Mouse (Mus musculus): ENCODE measurements around the gene Nfia.

The Nfia gene

DNA sequence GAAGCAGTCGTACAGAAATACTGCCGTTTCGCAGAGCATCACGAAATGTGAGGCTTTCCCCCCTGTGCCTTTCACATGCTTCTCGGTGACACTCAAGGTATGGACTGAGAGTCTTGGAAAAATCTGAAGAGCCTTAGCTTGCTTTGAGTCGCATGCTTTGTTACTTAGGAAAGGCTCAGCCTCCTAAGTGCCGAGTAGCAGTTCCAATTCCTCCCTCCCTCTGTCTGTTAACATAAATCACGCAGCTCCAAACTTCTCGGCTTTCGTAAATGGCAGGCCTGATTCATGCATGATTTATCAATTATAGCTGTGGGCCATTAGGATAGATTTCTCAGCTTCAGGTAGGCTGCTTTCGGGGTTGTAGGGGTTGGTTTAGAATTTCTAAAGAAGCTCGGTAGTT lies 284.7 kb downstream of the Nfia start:
- DNase-seq (ENCODE audit: low read depth, low spot score) = no peak

DNA sequence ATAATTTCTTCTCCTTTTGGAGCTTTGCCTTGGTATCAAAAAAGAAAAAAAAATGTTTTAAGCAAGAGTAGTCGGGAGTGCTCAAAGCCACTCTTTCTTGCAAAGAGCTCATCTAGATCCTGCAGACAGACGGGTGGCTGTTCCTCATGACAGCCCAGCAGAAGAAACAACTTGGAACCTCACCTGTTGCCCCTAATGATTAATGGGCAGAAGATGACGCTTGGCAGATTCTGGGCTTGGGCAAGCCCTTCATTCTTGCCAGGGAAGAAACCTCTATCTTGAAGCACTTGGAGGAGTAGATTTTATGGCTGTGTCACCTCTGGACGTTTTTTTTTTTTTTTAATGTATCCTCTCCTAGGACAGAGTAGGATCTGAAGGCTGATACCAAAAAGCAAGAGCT lies 285.2 kb downstream of the Nfia start:
- no peak for DNase-seq (ENCODE audit: low read depth, low spot score)

DNA sequence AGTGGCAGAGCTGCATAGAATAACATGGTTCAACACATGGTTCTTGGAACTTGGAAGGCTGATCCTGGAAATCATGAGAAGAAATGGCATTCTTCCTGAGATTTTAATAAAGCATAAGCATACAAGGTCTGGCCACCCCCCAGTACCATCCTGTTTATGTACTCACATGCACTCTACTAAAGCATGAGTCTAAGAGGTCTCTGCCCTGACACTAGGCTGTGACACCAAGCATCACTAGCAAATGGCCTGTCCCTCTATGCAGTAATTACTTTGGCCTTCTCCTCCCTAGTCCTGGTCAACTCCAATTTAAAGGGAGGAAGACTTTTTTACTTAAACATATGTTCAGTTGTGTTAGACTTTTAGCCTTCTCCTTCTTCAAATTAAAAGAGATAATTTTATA lies 285.6 kb downstream of the Nfia start:
- no peak for DNase-seq (ENCODE audit: low read depth, low spot score)

GRCm38 (mm10) chr4:98060601-98061000 lies 288.1 kb downstream of the Nfia start:
- no peak for DNase-seq (ENCODE audit: low read depth, low spot score)

GRCm38 (mm10) chr4:98061086-98061485 lies 288.6 kb downstream of the Nfia start:
- DNase-seq (ENCODE audit: low read depth, low spot score) = no peak

DNA sequence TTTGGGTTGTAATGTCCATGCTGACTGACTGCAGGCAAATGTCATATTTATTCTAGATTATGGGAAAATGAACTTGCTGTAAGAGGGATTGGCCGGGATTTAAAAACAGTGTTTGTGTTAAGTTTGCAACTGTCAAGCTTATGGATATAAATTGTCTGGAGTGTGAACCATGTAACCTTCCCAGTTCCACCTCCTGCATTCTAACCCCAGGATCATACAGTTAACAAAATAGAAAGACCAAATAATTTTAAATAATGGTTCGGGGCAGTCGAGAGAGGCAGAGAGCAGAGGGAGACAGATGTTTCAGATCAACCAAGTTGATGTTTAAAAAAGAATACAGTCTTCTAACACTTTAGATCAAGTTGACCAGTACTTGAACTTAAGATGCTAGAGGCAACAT lies 290.7 kb downstream of the Nfia start:
- DNase-seq (ENCODE audit: low read depth, low spot score) = no peak

DNA sequence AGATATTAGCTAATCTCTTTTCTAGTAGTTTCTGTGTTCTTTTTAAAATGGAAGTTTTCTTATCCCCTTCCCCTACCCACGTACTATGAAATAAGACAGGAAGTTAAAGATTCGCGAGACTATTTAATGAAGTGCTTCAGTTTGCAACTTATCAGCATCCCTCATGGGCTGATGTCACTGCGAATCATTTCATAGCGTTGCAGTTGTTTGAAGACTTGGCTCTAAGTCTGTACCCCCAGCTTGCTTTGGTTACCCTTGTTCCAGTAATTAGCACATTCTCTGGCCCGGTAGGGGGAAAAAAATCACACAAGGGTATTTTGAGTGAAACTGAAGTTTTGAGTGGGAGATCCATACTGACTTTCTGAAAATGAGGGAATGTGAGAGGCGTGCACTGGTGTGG lies 303.6 kb downstream of the Nfia start:
- DNase-seq (ENCODE audit: low read depth, low spot score) = no peak

GRCm38 (mm10) chr4:98076624-98077023 lies 304.1 kb downstream of the Nfia start:
- no peak for DNase-seq (ENCODE audit: low read depth, low spot score)

GRCm38 (mm10) chr4:98080586-98080985 lies 308.1 kb downstream of the Nfia start:
- DNase-seq (ENCODE audit: low read depth, low spot score) = no peak

DNA sequence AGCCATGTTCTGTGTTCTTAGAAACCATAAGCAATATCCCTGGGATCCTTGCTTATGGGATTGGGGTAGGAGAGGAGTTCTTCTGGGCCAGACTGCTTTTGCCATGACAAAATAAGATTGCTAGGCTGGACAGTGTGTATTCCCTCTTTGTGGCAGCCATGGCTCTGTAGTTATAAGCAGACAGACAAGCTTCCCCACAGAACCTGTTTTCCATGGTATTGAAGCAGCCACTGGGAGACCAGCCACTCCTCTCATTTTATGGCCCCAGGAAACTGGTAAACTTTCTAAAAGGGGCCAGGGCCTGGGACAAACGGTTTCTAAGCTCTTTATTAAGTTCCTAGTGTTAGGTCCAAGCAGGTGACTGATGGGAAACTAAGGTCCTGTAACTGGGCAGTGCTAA lies 309.4 kb downstream of the Nfia start:
- DNase-seq (ENCODE audit: low read depth, low spot score) = no peak

- DNase-seq (ENCODE audit: low read depth, low spot score) = no peak
These were observed 310.0 kb downstream of the Nfia start for GRCm38 (mm10) chr4:98082512-98082911.

- no peak for DNase-seq (ENCODE audit: low read depth, low spot score)
These were observed 312.5 kb downstream of the Nfia start for GRCm38 (mm10) chr4:98085060-98085459.

- no peak for DNase-seq (ENCODE audit: low read depth, low spot score)
These were observed 314.4 kb downstream of the Nfia start for GRCm38 (mm10) chr4:98086976-98087375.

GRCm38 (mm10) chr4:98089985-98090384 lies 317.5 kb downstream of the Nfia start:
- no peak for DNase-seq (ENCODE audit: low read depth, low spot score)

DNA sequence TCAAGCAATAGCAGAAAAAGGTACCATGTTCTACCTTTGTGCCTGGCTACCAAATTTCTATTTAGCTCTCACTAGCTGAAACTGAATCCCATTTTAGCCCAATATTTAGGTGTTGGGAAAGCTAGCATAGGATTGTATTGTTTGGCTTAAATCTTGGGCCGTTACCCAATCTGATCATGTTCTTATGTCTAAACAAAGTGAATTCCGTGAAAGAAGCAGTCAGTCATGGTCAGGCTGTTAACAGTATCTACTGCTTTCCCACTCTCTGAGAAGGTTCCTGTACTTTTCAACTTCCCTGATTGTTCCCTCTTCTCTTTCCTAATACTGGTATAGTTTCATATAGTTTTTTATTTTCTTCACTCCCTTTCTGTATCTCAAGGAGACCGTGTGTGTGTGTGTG lies 318.1 kb downstream of the Nfia start:
- no peak for DNase-seq (ENCODE audit: low read depth, low spot score)

GRCm38 (mm10) chr4:98091368-98091827 lies 318.9 kb downstream of the Nfia start:
- DNase-seq (ENCODE audit: low read depth, low spot score) = no peak

DNA sequence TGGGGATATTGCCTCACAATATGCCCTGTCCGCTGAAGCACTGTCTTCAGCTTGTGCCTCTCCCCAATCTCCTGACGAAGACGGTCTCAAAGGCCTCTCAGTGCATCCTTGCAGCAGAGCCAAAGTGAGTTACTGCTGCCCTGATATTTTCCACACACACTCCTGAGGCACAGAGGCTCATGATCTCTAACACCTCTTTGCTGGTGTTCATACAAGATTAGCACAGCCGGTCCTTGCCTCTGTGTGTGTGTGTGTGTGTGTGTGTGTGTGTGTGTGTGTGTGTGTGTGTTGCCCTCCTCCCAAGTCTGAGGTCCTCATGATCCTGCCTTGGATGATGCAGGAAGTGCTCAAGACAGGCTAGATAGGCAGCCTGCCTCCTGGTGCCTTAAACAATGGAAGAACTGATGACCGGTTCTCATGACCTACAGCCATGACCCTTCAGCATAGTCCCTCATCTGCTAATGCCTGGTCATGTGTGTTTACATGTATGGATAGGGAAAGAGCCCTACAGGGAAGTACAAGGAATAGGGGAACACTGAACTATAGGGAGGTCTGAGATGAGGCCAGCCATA lies 319.5 kb downstream of the Nfia start:
- no peak for DNase-seq (ENCODE audit: low read depth, low spot score)

DNA sequence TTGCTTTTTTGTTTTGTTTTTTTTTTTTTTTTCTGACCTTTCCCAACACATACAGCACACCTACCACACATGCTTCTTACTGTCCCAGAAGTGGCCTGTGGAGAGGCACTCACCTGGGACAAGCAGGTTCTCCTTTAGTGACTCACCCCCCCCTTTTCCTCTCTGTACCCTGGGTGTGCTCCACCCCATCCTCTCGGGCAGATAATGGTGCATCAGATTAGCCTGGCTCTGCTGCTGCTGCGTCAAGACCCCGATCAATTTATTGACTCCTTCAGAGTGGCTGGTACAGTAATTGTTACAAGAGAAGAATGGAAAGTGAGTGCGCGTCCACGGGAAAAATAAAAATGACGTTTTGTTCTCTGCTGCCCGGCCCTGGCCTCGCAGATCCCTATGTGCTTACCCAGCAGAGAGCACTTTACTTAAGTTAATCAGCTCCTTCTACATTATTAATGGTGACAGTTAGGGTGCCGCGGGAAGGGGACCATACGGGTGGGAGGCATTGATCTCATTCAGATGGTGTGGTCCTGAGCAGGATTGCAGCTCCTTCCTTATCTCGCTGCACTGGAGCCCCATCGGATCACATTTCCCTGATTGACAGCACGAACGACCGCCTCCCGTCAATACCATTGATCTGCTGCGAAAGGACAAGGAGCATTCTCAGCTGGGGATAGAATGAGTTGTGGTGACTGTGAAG lies 321.7 kb downstream of the Nfia start:
- DNase-seq (ENCODE audit: low read depth, low spot score) = no peak

DNA sequence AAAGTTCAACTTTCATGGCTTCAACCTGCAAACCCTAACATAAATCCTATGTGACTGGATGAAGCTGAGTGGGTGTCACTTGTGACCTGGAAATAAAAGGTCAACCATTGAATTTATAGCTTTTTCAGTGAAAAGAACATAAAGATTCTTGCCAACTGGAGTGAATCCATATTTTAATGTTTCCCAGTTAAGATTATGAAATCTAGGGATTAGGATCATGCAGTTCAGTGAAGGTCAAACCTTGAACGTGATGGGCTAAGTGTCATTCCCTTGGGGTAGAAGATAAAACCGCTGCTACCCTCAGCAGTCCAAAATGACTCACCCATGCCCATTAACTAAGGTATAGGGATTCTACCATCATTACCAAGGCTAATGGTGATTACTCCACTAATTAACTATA lies 322.5 kb downstream of the Nfia start:
- no peak for DNase-seq (ENCODE audit: low read depth, low spot score)

DNA sequence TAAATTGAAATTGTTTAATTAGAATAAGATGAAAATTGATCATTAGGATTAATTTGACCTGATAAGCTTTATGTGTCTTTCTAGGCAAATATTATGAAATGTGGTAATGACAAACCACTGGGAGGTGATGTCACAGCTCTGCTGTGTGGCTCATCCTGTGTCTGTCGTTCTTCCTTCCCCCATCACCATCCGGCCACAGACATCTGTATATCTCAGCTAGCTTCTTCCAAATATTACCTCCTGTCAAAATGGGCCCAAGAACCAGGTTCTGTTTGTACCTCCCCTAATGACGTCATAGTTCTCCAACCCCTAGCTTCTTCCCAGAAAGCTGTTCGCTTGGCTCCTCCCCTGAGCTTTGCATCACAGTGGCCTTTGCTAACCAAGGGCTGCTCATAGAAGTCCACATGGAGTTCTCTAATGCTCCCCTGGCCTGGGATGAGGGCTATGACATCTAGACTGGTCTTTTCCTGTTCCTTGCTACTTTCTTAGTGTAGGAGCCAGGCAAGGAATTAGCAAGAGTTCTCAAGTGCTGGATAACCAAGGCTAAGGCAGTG lies 324.6 kb downstream of the Nfia start:
- no peak for DNase-seq (ENCODE audit: low read depth, low spot score)

- no peak for DNase-seq (ENCODE audit: low read depth, low spot score)
These were observed 326.1 kb downstream of the Nfia start for GRCm38 (mm10) chr4:98098663-98099062.

DNA sequence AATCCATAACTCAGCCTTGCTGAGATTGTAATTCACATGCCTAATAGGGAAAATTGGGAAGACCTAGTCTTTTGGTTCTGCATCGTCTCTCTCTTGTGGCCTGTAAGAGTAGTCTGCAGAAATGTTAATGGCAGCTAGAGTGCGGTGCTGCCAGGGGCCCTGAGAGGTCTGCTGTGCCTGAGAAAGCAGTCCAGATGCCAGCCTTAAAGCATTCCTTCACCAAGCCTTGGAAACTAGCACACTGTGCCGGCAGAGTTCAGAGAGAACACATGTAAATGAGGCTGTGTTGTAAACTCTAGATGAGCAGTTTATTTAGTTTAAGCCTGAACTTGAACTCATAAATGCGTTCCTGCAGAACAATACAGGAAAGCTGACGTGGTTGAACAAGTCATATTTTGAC lies 326.9 kb downstream of the Nfia start:
- DNase-seq (ENCODE audit: low read depth, low spot score) = no peak
